8 mouse cellular contexts compared by ENCODE assay signal in genomic region chr2:13009261-13009972, GRCm38 (mm10). TPM values are rescaled to one million over a fixed set of nuclear protein-coding genes. Genes with fewer than 3 reads are reported as not detected.
A peak's percentile ranks its signal among the peaks of the same experiment; 100 is the strongest.
DNase-seq lines count a peak whose midpoint lies in the region; ATAC-seq and TF ChIP-seq lines count a peak whose summit lies in the region.

No protein-coding gene starts in this region.

- H3K4me2 ChIP-seq in heart, embryonic 11.5 days, result peak overlapping the region; percentile 99
- peak overlapping the region; percentile 97 for H3K4me2 ChIP-seq in forebrain, postnatal 0 days (ENCODE audit: low read depth)
- peak overlapping the region; percentile 100 for H3K4me2 ChIP-seq in neural tube, embryonic 11.5 days (ENCODE audit: low read depth)

- 7% methylated on average over 18 of the region's 18 CpGs for WGBS in heart, embryonic 11.5 days (ENCODE audit: insufficient replicate concordance)
- WGBS in forebrain, postnatal 0 days, result 13% methylated on average over 18 of the region's 18 CpGs
- 7% methylated on average over 18 of the region's 18 CpGs for WGBS in neural tube, embryonic 11.5 days

- H3K27me3 ChIP-seq in heart, embryonic 11.5 days (ENCODE audit: control insufficient read depth, insufficient read depth, low read length), result peaks cover 39% of the 10 kb centered on the region
- peaks cover 23% of the 10 kb centered on the region for H3K27me3 ChIP-seq in forebrain, postnatal 0 days (ENCODE audit: insufficient read depth, low read length)
- H3K27me3 ChIP-seq in neural tube, embryonic 11.5 days (ENCODE audit: control insufficient read depth, insufficient read depth, low read length), result peaks cover 42% of the 10 kb centered on the region

- H3K36me3 ChIP-seq in heart, embryonic 11.5 days (ENCODE audit: control insufficient read depth, insufficient read depth, low read length), result no peaks in the 10 kb centered on the region
- no peaks in the 10 kb centered on the region for H3K36me3 ChIP-seq in forebrain, postnatal 0 days (ENCODE audit: insufficient read depth)
- no peaks in the 10 kb centered on the region for H3K36me3 ChIP-seq in neural tube, embryonic 11.5 days (ENCODE audit: control insufficient read depth, insufficient read depth, low read length)

- TF ChIP-seq CTCF in forebrain, postnatal 0 days (IDR thresholded peaks at IDR 0.05; ENCODE audit: low read depth), result no peak

- ATAC-seq in heart, embryonic 11.5 days (replicated peaks; ENCODE audit: insufficient number of reproducible peaks, low FRiP score, low TSS enrichment), result peak; percentile 26; the same call in 1 of the 2 replicates
- 0 out of 2 replicates have a peak, but pooled peaks have one; percentile 5 for ATAC-seq in forebrain, postnatal 0 days
- ATAC-seq in neural tube, embryonic 11.5 days (ENCODE audit: insufficient read depth, low FRiP score, low TSS enrichment), result no peak

- H3K4me3 ChIP-seq in heart, embryonic 11.5 days (ENCODE audit: low read depth, low read length), result peak overlapping the region; percentile 56
- H3K4me3 ChIP-seq in forebrain, postnatal 0 days (ENCODE audit: low read depth, low read length), result peak overlapping the region; percentile 51
- H3K4me3 ChIP-seq in neural tube, embryonic 11.5 days (ENCODE audit: low read depth, low read length), result peak overlapping the region; percentile 56

- H3K4me1 ChIP-seq in heart, embryonic 11.5 days (ENCODE audit: control insufficient read depth, insufficient read depth, low read length), result peaks cover 13% of the 10 kb centered on the region
- H3K4me1 ChIP-seq in forebrain, postnatal 0 days (ENCODE audit: insufficient read depth), result 0 out of 2 replicates have a peak, but pooled peaks cover 14% of the 10 kb centered on the region
- peaks cover 12% of the 10 kb centered on the region for H3K4me1 ChIP-seq in neural tube, embryonic 11.5 days (ENCODE audit: control insufficient read depth, insufficient read depth, low read length)

- peak overlapping the region; percentile 47; the same call in 1 of the 2 replicates for H3K9ac ChIP-seq in heart, embryonic 11.5 days (ENCODE audit: low read depth, low read length)
- peak overlapping the region; percentile 40 for H3K9ac ChIP-seq in forebrain, postnatal 0 days
- H3K9ac ChIP-seq in neural tube, embryonic 11.5 days (ENCODE audit: low read length), result peak overlapping the region; percentile 55; the same call in 1 of the 2 replicates

- no peak for DNase-seq in heart, adult 11 months
- DNase-seq in R1 (ENCODE audit: low read depth, low spot score), result peak; percentile 51
- DNase-seq in forebrain, postnatal 0 days, result peak; percentile 10
- peak; percentile 6 to 9 for DNase-seq in left cerebral cortex, adult 8-10 months (ENCODE audit: low spot score in 2 of 2)
- DNase-seq in neural tube, embryonic 11.5 days (ENCODE audit: low spot score), result peak; percentile 51
- no peak for DNase-seq in ovary, postnatal 36 days (ENCODE audit: low spot score)
- no peak for DNase-seq in urinary bladder, postnatal 4 days (ENCODE audit: low spot score in 2 of 2)

- no peak overlapping the region for H3K27ac ChIP-seq in heart, embryonic 11.5 days (ENCODE audit: low read depth, low read length)
- H3K27ac ChIP-seq in forebrain, postnatal 0 days (ENCODE audit: low read depth, low read length), result no peak overlapping the region
- no peak overlapping the region for H3K27ac ChIP-seq in neural tube, embryonic 11.5 days (ENCODE audit: low read depth, low read length)

- H3K9me3 ChIP-seq in heart, embryonic 11.5 days (replicated peaks; ENCODE audit: control insufficient read depth, low read length), result no peaks in the 10 kb centered on the region
- no peaks in the 10 kb centered on the region for H3K9me3 ChIP-seq in forebrain, postnatal 0 days (ENCODE audit: low read length)
- H3K9me3 ChIP-seq in neural tube, embryonic 11.5 days (ENCODE audit: control insufficient read depth, low read length), result no peaks in the 10 kb centered on the region

RNA-seq across cellular contexts. Expression of gene C1ql3, which starts 2.2 kb away (rescaled TPM):
- polyA plus RNA-seq in heart, embryonic 11.5 days (2014; fragmentation: Nextera tagmentation; extraction: Ambion mirVana), result 0.84 and 0.93 TPM in 2 replicates
- 14.6 and 20.7 TPM in 2 replicates for total RNA-seq in forebrain, postnatal 0 days (2014; rRNA removed)
- polyA plus RNA-seq in forebrain, postnatal 0 days (2015; fragmentation: Nextera tagmentation; extraction: Ambion mirVana), result 2.1 and 3.5 TPM in 2 replicates
- total RNA-seq in left cerebral cortex, adult 8-10 months (2022), result 100 to 1,000 TPM in 2 of 4 experiments, 10 to 100 TPM in 2; 93.2 to 106 (median 99.1) TPM
- polyA plus RNA-seq in neural tube, embryonic 11.5 days (2014; fragmentation: Nextera tagmentation; extraction: Ambion mirVana), result 2.9 and 3.4 TPM in 2 replicates

Comparison
In these comparisons a context has a peak if more than half of its experiments do, and no peak if none do; other contexts are left out.
1. DNase-seq: peak in R1 (single experiment), forebrain, postnatal 0 days (single experiment), left cerebral cortex, adult 8-10 months (2 of 2) and neural tube, embryonic 11.5 days (single experiment); none in heart, adult 11 months (single experiment), ovary, postnatal 36 days (single experiment) and urinary bladder, postnatal 4 days (0 of 2).
2. Peak in every context shown above with its lines, with median percentiles within 50 percentile points of each other: H3K4me2 ChIP-seq, H3K4me3 ChIP-seq and H3K9ac ChIP-seq.